Mouse (Mus musculus): Measurements from ENCODE around the gene Cracr2b. TPM values are rescaled to one million over a fixed set of nuclear protein-coding genes. Genes with fewer than 3 reads are reported as not detected.

The Cracr2b gene
- polyA plus RNA-seq, 1 experiment: 5.1 TPM

DNA sequence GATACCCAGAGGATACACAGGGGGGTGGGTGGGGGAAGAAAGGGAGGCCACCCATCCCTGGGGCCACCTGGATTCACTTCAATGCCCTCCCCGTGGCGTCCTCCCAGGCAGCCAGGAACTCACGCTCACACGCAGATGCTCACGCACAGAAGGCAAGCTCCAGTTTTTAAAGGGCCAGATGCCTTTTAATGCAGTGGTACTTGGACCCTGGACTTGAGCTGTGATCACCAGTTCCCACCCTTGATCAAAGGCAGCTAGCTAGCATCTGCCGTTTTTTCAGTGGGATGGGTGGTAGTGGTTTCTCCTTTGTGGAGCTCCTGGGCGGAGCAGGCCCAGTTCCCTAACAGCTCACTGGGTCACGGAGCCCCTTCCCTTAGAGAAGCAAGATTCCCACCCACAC, 26.4 kb upstream of the Cracr2b start:
- DNase-seq (ENCODE audit: low read depth): peak; percentile 85
- TF ChIP-seq CTCF (IDR thresholded peaks at IDR 0.05; ENCODE audit: borderline replicate concordance, extremely low read depth, insufficient read depth, insufficient read length): no peak
- TF ChIP-seq POLR2A (IDR thresholded peaks at IDR 0.05; ENCODE audit: borderline replicate concordance, extremely low read depth, insufficient read depth, insufficient read length, poor library complexity, severe bottlenecking): peak; percentile 42; the same call in 1 of the 2 replicates

- TF ChIP-seq CTCF (IDR thresholded peaks at IDR 0.05; ENCODE audit: borderline replicate concordance, extremely low read depth, insufficient read depth, insufficient read length) (no peak), POLR2A (IDR thresholded peaks at IDR 0.05; ENCODE audit: borderline replicate concordance, extremely low read depth, insufficient read depth, insufficient read length, poor library complexity, severe bottlenecking) (no peak)
- peak; percentile 73 for DNase-seq (ENCODE audit: low read depth)
Measured at GRCm38 (mm10) chr7:141435129-141435855, 25.6 kb upstream of the Cracr2b start.

GRCm38 (mm10) chr7:141435856-141436522, 24.9 kb upstream of the Cracr2b start:
- TF ChIP-seq POLR2A (IDR thresholded peaks at IDR 0.05; ENCODE audit: borderline replicate concordance, extremely low read depth, insufficient read depth, insufficient read length, poor library complexity, severe bottlenecking) (no peak), CTCF (IDR thresholded peaks at IDR 0.05; ENCODE audit: borderline replicate concordance, extremely low read depth, insufficient read depth, insufficient read length) (no peak)

DNA sequence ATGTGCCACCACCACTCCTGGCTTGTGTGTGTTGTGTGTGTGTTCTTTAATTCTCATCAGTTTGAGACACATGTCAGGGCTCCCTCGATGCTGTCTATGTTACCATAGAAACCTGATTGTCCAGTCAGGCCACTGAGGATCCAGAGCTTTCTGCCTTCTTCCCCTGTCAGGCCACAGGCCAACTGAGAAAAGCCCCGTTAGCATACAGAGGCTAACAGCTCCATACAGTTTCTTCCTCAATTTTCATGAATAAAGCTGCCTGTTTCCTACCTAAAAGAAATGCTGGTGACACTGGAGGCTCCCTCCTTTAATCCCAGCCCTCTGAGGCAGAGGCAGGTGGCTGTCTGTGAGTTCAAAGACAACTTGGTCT, 24.4 kb upstream of the Cracr2b start:
- DNase-seq (ENCODE audit: low read depth): no peak
- TF ChIP-seq POLR2A (IDR thresholded peaks at IDR 0.05; ENCODE audit: borderline replicate concordance, extremely low read depth, insufficient read depth, insufficient read length, poor library complexity, severe bottlenecking): no peak
- TF ChIP-seq CTCF (IDR thresholded peaks at IDR 0.05; ENCODE audit: borderline replicate concordance, extremely low read depth, insufficient read depth, insufficient read length): no peak

More at GRCm38 (mm10) chr7:141435856-141436522, 24.9 kb upstream of the Cracr2b start:
- no peak for DNase-seq (ENCODE audit: low read depth)

DNA sequence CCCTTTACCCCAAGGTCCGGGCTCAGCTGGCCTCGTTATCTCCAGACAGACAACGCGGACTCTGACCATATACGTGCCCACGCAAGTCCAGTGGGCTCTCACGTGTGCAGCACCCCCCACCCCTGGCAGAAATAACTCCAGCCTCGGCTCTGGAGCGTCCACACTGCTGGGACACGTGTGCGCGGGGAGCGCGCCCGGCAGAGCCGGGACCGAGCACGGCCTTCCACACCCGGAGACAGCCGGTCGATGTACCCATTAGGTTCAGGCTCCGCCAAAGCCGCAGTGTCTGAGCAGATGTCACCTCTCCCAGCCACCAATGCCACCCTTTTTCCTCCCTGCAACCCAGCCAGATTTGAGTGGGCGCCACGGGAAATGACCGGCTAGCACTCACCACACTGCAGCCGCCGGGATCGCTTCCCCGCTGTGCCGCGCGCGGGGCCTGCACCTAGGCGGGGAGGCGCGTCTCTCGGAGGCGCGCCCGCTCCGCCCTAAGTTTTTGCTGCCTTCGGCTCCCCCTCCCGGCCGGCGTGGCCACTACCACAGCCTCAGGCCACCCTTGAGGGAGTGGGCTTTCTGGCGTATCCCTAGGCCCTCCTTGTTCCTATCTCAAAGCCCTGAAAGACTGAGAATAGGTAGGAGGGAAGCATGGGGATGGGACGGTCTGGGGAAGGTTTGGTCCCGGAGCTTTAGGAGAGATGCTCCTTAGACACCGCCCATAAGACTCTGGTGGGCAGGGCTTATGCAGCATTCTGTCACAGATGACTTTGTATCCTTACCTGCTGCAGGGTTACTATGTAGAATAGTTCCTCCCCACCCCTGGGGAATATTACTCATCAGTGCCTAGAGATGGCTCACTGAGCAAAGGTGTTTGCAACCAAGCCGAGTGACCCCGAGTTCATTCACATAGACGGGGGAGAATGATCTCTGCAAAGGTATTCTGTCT, 23.4 kb upstream of the Cracr2b start, which contains the start of gene Slc25a22:
Gene Slc25a22, minus strand, starts transcription at position 715 of the 943 bp plus-strand sequence.
- peak; percentile 71 for TF ChIP-seq CTCF (IDR thresholded peaks at IDR 0.05; ENCODE audit: borderline replicate concordance, extremely low read depth, insufficient read depth, insufficient read length)
- peak; percentile 78 for TF ChIP-seq POLR2A (IDR thresholded peaks at IDR 0.05; ENCODE audit: borderline replicate concordance, extremely low read depth, insufficient read depth, insufficient read length, poor library complexity, severe bottlenecking)

GRCm38 (mm10) chr7:141438201-141438968, 22.5 kb upstream of the Cracr2b start:
- no peak for TF ChIP-seq POLR2A (IDR thresholded peaks at IDR 0.05; ENCODE audit: borderline replicate concordance, extremely low read depth, insufficient read depth, insufficient read length, poor library complexity, severe bottlenecking)
- TF ChIP-seq CTCF (IDR thresholded peaks at IDR 0.05; ENCODE audit: borderline replicate concordance, extremely low read depth, insufficient read depth, insufficient read length): no peak
- no peak for DNase-seq (ENCODE audit: low read depth)

More for the DNA sequence above, 23.4 kb upstream of the Cracr2b start, which contains the start of gene Slc25a22:
- DNase-seq (ENCODE audit: low read depth): peak; percentile 90

GRCm38 (mm10) chr7:141439140-141439679, 21.7 kb upstream of the Cracr2b start:
- TF ChIP-seq CTCF (IDR thresholded peaks at IDR 0.05; ENCODE audit: borderline replicate concordance, extremely low read depth, insufficient read depth, insufficient read length) (no peak), POLR2A (IDR thresholded peaks at IDR 0.05; ENCODE audit: borderline replicate concordance, extremely low read depth, insufficient read depth, insufficient read length, poor library complexity, severe bottlenecking) (no peak)
- DNase-seq (ENCODE audit: low read depth): no peak

DNA sequence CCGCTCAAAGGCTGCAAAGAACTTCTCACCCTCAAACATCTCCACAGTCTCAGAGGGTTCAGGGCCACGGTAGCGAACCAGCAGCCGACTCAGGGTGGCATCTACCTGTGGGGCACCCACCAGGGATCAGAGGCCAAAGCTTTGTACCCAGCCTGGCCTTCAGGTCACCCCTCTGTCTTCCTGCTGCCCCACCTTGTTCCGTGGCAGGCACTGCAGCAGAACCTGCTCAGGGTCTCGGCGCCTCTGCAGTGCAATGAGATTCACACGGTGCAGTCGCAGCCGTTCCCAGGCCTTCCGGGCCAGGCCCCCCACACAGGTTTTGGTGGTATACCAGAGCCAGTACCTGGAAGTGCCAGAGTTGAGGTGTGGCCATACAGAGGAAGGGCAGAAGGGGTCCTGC, 21.1 kb upstream of the Cracr2b start:
- TF ChIP-seq CTCF (IDR thresholded peaks at IDR 0.05; ENCODE audit: borderline replicate concordance, extremely low read depth, insufficient read depth, insufficient read length) (no peak), POLR2A (IDR thresholded peaks at IDR 0.05; ENCODE audit: borderline replicate concordance, extremely low read depth, insufficient read depth, insufficient read length, poor library complexity, severe bottlenecking) (no peak)
- DNase-seq (ENCODE audit: low read depth): no peak

- peak; percentile 64; the same call in 1 of the 2 replicates for TF ChIP-seq CTCF (IDR thresholded peaks at IDR 0.05; ENCODE audit: borderline replicate concordance, extremely low read depth, insufficient read depth, insufficient read length)
- TF ChIP-seq POLR2A (IDR thresholded peaks at IDR 0.05; ENCODE audit: borderline replicate concordance, extremely low read depth, insufficient read depth, insufficient read length, poor library complexity, severe bottlenecking): no peak
- DNase-seq (ENCODE audit: low read depth): peak; percentile 45
Measured at GRCm38 (mm10) chr7:141440613-141441012, 20.3 kb upstream of the Cracr2b start.

- no peak for TF ChIP-seq POLR2A (IDR thresholded peaks at IDR 0.05; ENCODE audit: borderline replicate concordance, extremely low read depth, insufficient read depth, insufficient read length, poor library complexity, severe bottlenecking)
- TF ChIP-seq CTCF (IDR thresholded peaks at IDR 0.05; ENCODE audit: borderline replicate concordance, extremely low read depth, insufficient read depth, insufficient read length): no peak
- no peak for DNase-seq (ENCODE audit: low read depth)
Measured at GRCm38 (mm10) chr7:141441460-141441859, 19.4 kb upstream of the Cracr2b start.

Data from brain, embryonic 14.5 days (tissue).